Mouse (Mus musculus) lung, postnatal 10 days (tissue): ENCODE measurements at regions not wholly inside any gene's neighbourhood (a gene's known extent, or its start where the extent isn't known, plus 50 kb on each side); places are given as distances from the start of the nearest gene placed in this dataset.
"Not testable (repeated sequence)": the region's sequence is repeated elsewhere in the genome, so short reads cannot be mapped to it uniquely, and the experiment has no call there.

ENCODE experiments used
- DNase-seq: peaks from one replicate; pipeline ENCODE4 v3.0.0; 2021

- peak; percentile 25 for DNase-seq
Measured at GRCm38 (mm10) chr9:97297538-97297937, 72.2 kb downstream of the Trim42 start.

GRCm38 (mm10) chr9:97295770-97296169, 74.0 kb downstream of the Trim42 start:
- DNase-seq: peak; percentile 37

- DNase-seq: no peak
Measured at GRCm38 (mm10) chr9:97291870-97292269, 77.9 kb downstream of the Trim42 start.

- no peak for DNase-seq
Measured at GRCm38 (mm10) chr9:97284282-97284802, 85.4 kb downstream of the Trim42 start.

GRCm38 (mm10) chr9:97282090-97282489, 87.7 kb downstream of the Trim42 start:
- DNase-seq: no peak

- not testable (repeated sequence) for DNase-seq
Measured at GRCm38 (mm10) chr9:97275449-97275848, 94.3 kb downstream of the Trim42 start.

- no peak for DNase-seq
Measured at GRCm38 (mm10) chr9:97273891-97274290, 95.9 kb downstream of the Trim42 start.

- DNase-seq: no peak
Measured at GRCm38 (mm10) chr9:97272061-97272460, 97.7 kb downstream of the Trim42 start.

GRCm38 (mm10) chr9:97247621-97248020, 122.1 kb downstream of the Trim42 start:
- DNase-seq: no peak

GRCm38 (mm10) chr9:97226074-97226473, 115.1 kb upstream of the Slc25a36 start:
- peak; percentile 36 for DNase-seq

- DNase-seq: no peak
Measured at GRCm38 (mm10) chr9:97224549-97224948, 113.6 kb upstream of the Slc25a36 start.

- DNase-seq: no peak
Measured at GRCm38 (mm10) chr9:97214806-97215205, 103.8 kb upstream of the Slc25a36 start.

GRCm38 (mm10) chr9:97190321-97190860, 79.4 kb upstream of the Slc25a36 start:
- no peak for DNase-seq

GRCm38 (mm10) chr9:97189646-97190045, 78.7 kb upstream of the Slc25a36 start:
- no peak for DNase-seq

- no peak for DNase-seq
Measured at GRCm38 (mm10) chr9:97188616-97189330, 77.8 kb upstream of the Slc25a36 start.

GRCm38 (mm10) chr9:97173230-97173951, 62.4 kb upstream of the Slc25a36 start:
- no peak for DNase-seq

- DNase-seq: peak; percentile 44
Measured at GRCm38 (mm10) chr9:97172075-97172474, 61.1 kb upstream of the Slc25a36 start.

GRCm38 (mm10) chr9:97171484-97171883, 60.5 kb upstream of the Slc25a36 start:
- DNase-seq: no peak

- DNase-seq: no peak
Measured at GRCm38 (mm10) chr9:97170836-97171235, 59.9 kb upstream of the Slc25a36 start.

GRCm38 (mm10) chr9:97162465-97162864, 51.5 kb upstream of the Slc25a36 start:
- no peak for DNase-seq
